Mouse (Mus musculus): Measurements from ENCODE around the gene Coq2.

Coq2 gene

DNA sequence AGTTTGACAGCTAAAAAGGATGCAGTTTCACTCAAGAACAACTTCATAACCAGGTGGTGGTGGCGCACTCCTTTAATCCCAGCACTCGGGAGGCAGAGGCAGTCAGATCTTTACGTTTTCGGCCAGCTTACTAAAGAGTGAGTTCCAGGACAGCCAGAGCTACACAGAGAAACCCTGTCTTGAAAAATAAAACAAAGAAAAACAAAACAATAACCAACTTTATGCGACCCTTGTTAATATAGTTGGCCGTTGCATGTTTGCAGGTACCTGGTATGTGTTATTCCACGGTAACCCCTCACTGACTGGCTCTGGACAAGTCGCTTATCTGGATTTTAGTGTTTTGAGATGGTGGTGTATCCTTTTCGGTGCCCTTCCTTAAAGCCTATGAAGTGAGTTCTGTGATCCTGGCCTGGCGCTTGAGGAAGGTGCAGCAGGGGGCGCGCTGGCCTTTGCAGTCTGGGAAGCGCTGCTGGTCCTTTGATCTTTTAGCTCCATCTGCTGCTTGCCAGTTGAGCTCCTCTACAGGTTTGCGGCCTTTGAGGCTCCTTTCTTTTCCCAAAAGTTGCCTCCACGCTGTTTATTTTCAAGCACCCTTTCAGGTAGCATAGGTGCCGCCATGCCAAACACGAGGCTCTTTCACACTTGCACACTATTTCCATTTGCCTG is at the start of gene Coq2:
TSS of gene Coq2 (minus strand) at position 430 of the 666 bp plus-strand sequence.
- in situ Hi-C loops (cut with MboI) = loop anchor here (25.0 kb wide), 1 partner anchor 237 kb away; no protein-coding TSS in a partner anchor

DNA sequence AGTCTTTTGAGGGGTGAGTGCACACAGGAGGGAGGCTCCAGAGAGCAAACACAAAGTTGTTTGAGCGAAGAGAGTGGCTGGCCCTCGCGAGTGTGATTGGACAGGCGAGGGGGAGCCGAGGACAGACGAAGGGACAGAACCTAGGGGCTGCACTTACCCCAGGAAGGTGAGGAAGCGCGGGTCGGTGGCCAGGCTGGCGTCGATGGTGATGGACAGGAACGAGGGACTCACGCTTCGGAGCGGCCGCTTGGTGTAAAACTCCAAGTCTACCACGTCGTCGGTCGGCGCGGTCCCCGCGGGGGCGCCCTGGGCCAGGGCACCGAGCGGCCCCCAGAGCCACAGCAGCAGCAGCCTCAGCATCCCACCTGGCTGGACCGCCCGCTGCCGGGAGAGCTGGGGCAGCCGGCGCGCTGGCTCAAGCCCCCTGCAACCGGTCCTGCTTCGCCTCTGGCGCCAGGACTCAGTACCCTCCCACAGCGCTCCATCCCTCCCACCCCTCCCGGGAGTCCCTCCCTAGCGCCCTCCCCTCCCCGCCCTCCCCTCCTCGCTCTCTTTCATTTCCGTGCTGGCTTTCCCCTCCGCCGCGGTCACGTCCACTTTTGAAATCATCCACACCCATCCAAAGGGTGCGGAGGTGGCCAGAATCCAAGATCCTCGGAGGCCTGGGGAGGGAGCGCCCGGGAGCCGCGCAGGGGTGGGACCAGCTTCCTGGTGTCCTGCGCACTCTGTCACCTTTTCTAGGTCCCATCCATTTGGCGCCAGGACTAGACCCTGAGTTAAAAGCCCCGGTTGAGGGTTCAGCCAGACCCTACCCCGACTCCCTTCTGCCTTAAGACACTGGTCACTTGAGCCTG is 44.5 kb upstream of the Coq2 start, which contains the start of gene Hpse:
TSS of gene Hpse (minus strand) at position 482 of the 854 bp plus-strand sequence.
- in situ Hi-C loops (cut with MboI) = no loop called here

DNA sequence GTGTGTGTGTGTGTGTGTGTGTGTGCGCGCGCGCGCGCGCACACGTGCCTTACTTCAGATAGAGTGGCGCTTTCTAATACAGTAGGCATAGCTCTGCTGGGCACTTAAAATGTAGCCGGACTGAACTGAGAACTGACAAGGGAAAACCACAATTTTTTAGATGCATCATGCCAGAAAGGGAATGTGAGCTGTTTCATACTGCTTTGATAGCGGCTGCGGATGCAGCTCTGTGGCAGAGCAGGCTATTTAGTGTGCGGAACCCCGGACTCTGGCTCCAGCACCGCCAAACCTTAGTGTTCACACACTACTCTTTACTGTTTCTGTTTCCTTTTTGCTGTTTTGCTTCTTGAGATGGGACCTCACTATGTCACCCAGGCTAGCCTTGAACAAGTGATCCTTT is 41.8 kb upstream of the Coq2 start:
- in situ Hi-C loops (cut with MboI) = no loop called here

DNA sequence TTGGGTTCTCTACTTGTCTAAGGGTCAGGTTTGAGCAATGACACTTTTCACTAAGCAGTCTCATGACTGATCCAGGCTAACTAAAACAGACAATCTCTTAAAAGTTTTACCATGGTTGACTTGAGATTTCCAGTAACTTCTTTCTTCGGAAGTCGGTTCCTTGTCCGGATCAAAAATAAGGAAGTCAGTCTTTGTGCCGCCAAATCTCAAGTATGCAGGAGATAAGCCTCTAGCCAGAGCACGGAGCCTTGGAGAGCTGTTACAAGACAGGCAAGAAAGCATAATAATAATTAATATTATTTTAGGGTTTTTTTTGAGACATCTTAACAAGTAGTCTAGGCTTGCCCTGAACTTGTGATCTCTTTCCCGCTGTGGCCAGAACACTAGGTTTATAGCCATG is 36.3 kb upstream of the Coq2 start:
- in situ Hi-C loops (cut with MboI) = no loop called here

DNA sequence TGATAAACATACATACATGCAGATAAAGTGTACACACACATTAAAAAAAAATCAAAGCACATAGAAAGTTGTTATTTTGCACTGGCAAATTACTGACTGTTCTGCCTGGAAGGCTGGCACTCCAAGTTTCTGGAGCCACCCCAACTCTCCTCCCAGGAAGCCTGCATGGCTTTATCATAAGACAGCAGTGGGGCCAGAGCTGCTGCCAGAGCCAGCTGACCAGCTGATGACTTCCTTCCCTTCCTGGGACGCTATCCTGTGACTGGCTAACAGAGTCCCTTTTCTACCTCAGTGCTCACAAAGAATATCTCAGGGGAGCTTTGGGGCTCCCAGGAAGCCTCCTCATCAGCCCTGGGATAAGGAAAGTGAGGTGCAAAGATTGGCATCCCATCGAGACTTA is 35.1 kb upstream of the Coq2 start:
- in situ Hi-C loops (cut with MboI) = no loop called here

DNA sequence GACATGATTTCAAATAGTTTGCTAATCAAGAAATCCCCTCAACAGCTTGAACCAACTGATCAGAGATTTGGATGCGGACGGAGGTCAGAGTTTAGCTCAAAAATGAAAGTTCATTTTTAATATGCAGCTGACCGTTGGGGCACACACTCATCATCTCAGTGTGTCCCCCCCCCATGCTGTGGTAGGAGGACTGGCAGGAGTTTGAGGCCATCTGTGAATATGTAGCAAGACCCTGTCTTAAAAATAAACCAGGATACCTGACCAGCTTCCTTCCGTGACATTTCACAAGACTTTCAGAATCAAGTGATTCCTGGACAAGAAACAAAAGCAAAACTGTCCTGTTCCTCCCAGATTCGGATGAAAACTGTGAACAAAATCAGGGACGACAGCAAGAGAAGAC is 34.1 kb upstream of the Coq2 start:
- in situ Hi-C loops (cut with MboI) = no loop called here

DNA sequence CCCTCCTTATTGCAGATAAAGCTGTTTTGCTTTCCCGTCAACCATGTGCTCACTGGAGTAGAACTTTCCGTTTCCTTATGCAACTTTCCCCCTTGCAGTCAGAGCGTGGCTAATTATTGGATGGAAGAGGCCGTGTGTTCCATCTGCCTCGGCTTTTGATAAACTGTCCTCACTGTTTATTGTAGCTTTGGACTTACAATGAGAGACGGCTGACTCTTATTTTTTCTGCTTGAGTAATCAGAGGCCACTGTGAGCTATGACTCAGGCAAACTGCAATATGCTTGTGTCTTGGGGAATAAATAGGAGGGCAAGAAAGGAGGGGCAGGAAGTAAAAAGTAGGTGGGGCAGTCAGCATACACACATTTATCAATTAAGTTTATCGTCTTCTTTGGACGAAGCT is 31.7 kb upstream of the Coq2 start:
- in situ Hi-C loops (cut with MboI) = no loop called here

DNA sequence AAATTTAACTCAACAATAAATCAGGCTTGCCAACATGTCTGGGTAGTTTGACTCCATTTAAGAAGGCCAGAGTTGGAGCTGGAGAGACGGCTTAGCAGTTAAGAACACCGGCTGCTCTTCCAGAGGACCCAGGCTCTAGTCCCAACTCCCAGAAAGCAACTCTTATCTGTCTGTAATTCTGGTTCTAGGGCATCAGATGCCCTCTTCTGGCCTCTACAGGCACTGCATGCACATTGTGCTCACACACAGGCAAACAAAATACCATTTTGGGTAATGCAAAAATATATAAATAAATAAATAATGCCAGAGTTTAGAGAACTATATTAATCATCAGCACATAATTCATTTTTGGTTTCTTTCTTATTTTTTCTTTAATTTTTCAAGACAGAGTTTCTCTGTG is 29.3 kb upstream of the Coq2 start:
- in situ Hi-C loops (cut with MboI) = no loop called here

DNA sequence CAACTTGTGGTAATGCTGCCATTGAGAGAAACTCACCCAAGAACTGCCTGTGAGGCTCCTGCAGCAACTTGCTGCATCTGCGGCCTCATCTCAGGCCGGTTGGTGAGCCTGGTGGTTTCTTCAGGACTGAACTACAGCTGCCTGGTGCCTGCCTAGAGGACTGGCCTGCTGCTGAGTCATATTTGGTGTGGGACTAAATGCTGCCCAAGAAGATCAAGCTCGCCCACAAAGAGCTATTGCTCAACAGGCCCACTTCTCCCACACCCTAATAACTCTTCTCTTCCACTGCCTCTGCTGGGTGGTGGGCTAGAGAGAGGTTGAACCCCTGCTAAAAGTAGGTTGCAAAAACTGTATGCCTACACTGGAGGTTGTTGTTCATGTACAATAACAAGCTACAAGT is 27.4 kb upstream of the Coq2 start:
- in situ Hi-C loops (cut with MboI) = no loop called here

DNA sequence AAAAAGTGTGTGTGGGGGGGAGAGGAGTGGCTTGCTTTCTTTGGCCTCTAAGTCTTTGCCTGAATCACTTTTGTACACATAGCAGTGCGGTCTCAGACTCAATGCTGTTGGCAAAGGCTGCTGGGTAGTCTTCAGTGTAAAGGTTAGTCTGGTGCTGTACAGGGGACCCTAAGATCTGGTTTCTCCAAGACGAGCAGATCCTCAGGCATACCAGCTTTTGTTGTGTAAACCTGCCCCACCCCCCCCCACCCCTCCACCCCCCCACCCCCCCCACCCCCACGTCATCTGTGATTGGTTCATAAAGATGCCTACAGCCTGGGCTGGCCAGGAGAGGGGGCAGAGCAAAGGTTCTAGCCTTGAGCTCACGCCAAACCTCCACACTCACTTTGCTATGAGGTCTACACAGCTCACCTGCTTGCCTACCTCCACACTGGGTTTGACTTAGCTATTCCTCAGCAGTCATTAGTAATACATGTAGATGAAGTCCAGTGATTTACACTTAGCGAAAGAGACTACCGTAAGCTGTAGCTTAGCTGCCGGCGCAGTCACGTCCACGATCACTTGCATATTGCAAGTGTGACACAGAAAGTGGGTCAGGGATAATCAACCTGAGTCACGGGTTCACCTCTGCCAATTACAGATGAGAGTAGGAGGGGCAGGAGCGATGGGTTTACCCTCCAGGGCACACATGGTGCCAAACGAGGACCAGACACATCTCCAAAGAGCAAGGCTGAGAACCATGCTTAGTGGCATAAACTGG is 26.1 kb upstream of the Coq2 start:
- in situ Hi-C loops (cut with MboI) = no loop called here

DNA sequence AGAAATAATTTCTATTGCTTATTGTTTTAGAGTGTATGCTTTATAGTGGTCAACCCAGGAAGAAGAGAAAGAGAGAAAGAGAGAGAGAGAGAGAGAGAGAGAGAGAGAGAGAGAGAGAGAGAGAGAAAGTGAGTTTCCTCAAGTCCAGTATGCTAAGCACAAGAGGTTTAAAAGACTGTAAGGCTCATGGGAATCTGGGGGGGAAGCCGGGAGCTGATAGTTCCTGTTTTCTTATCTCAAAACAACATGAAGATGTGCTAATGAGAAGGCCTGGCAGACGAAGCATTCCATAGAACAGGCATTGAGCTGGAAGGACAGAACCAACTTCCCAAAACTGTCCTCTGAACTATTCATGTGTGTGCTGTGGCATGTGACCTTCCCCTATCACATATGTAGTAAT is 22.9 kb upstream of the Coq2 start:
- in situ Hi-C loops (cut with MboI) = loop anchor here (25.0 kb wide), 1 partner anchor 214 kb away; no protein-coding TSS in a partner anchor

DNA sequence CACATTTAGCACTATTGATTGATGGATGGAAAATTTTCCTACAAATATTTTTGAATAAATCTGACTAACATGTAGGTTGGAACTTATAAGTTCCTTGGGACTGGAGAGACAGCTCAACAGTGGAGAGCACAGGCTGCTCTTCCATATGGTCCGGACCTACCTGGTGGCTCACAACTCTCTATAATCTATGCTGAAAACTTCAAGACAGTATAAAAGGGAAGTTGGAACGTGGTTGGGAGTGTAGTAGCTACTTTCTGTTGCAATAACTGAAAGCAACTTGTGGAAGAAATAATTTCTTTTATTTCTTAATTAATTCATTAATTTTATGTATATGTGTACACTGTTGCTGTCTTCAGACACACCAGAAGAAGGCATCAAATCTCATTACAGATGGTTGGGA is 22.5 kb upstream of the Coq2 start:
- in situ Hi-C loops (cut with MboI) = loop anchor here (25.0 kb wide), 1 partner anchor 215 kb away; no protein-coding TSS in a partner anchor

DNA sequence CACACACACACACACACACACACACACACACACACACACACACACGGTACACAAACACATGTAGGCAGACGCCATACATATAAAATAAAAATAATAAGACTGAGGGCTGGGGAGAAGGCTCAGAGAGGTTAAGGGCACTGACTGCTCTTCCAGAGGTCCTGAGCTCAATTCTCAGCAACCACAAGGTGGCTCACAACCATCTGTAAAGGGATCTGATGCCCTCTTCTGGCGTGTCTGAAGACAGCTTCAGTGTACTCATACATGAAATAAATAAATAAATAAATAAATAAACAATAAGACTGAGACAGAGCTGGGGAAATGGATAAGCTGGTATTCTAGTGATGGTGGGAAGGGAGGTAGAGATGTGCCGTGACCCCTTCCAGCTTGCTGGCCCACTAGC is 10.7 kb upstream of the Coq2 start:
- in situ Hi-C loops (cut with MboI) = loop anchor here (10.0 to 25.0 kb wide), 2 partner anchors 99 to 227 kb away; no protein-coding TSS in a partner anchor

DNA sequence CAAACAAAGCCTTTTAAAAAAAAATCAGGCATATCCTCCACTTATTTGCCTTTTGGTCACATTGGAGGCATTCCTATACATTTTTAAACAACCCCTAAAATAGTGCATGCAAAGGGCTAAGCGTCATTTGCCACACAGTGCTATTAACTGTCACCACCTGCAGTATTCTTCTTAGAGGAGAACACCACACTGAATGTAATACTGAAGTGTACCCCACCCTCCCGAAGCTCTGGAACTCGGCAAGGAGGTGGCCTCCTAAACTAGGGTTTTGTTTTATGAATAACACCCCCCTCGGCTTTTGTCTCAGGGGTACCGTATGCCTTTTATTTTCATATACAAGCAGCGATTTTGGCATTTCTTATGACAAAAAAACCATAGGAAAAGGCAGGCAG is 5.6 kb upstream of the Coq2 start:
- in situ Hi-C loops (cut with MboI) = loop anchor here (10.0 to 25.0 kb wide), 2 partner anchors 104 to 232 kb away; no protein-coding TSS in a partner anchor

DNA sequence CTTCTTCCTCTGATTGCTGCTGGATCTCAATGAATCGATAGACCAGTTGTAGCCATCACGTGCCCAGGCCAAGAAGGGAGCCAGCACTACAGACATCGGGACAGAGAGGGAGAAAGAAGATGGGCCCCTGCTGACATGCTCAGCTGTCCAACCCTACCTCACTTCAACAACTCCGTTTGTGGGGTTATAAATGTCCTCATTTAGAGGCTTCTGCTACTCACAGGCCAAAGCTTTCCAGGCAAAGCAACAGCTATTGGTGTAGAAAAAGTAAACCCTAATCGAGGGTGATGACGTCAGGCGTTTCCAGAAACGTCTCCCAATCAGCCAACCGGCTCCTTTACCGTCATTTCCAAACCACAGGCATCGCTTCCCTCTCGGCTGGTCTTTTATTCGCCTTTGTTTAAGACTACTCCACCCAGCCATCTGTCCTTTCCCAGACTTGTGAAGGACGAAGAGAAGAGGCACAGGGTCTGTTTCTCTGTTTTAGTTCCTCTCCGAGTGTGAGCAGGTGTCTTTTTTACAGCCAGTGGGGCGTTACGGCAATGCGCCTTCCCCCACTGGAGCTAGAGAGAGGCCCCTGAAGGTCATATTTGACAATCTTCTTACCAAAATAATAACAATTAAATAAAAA is 5.1 kb upstream of the Coq2 start:
- in situ Hi-C loops (cut with MboI) = loop anchor here (10.0 to 25.0 kb wide), 2 partner anchors 105 to 232 kb away; no protein-coding TSS in a partner anchor

DNA sequence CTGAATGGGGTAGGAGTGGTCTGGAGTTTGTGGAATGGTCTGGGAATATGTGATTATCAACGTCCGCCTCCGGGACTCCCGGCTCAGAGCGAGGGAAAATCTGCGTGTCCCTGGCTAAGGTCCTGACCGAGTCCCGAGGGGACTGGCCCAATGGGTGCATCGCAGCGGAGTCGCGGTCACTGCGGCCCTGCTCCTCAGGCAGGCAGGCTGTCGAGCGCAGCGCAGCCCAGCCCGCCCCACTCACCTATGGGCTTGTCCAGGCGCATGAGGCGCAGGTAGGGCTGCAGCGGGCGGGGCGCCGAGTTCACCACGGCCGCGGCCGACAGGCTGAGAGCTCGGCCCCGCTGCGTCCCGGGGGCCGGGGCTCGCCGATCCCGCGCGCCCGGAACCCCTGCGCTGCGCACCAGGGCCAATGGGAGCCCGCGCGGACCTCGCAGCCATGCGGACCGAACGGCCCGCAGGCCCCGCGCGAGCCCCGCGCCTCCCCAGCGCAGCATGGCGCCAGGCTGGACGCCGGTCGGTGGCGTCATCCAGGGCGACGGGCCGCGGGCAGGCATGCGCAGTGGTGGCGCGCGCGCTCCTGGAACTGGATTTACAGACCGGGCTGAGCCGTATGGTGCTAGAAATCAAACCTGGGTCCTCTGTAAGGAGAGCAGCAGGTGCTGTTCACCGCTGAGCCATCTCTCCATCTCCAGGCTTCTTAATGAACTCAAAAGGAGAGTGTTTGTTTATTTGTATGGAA is 1.0 kb downstream of the Coq2 start:
- in situ Hi-C loops (cut with MboI) = no loop called here

DNA sequence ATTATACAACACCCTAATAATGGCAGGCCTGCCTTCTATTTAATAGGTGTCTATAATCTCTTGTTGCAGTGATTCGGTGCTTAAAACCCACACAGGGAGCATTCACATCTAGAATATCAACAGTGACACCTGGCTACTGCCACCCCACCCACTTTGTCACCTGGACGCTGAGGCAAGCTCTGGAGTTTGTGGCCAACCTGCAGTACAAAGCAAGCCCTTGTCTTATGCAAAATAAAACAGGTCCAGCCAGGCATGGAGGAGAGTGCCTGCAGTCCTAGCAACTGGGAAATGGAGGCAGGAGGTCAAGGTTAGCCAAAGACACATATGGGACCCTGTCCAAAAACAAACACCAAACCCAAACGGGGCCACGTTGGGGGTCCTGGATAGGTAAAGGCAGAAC is 2.5 kb downstream of the Coq2 start:
- in situ Hi-C loops (cut with MboI) = no loop called here

DNA sequence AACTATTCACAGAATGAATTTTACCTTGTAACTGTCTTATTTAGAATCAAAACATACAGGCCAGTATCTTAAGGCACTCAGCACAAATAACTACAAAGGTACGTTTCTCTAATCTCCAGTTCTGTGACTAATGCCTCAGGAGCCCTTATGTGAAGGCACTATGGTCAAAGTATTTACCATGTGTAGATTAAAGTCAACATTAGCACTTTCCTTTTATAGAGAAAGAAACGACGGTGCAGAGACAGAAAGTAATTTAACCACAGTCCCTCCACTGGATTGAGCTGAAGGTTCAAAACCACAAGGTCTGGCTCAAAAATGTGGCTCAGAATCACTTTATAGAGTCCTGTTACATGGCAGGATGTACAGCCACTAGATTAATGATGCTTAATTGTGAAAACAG is 3.0 kb downstream of the Coq2 start:
- in situ Hi-C loops (cut with MboI) = no loop called here

DNA sequence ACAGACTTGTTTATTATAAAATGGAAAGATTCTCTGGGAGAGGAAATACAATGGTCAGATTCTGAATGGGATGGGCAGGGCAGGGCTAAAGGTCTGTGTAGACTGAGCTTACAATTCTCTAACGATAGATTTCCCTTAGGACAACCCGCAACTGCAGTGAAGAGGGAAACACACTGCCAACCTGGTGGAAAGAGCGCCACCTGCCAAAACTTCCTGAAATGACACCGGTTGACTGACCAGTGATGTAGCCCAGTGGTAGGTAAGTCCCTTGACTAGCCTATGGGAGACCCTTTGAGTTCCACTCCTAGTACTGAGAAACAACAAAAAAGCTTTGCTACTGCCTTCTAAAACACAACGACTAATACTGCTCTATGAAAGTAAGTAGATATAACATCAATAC is 3.5 kb downstream of the Coq2 start:
- in situ Hi-C loops (cut with MboI) = no loop called here

DNA sequence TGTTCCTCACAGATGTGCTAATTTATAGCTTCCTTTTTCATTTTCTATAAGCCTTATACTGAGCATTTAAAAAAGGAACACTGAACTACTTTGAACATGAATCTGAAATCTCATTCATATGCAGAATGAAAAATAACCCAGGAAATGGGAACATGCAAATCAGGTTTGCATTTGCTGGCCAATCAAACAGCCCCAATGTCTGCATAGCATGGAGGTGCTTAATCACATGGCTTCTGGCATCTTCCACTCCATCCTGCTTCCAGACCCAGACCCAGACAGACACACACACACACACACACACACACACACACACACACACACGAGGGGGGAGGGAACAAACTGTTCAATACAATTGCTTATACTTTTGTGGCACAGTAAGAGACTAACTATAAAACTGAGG is 8.0 kb downstream of the Coq2 start:
- in situ Hi-C loops (cut with MboI) = no loop called here

DNA sequence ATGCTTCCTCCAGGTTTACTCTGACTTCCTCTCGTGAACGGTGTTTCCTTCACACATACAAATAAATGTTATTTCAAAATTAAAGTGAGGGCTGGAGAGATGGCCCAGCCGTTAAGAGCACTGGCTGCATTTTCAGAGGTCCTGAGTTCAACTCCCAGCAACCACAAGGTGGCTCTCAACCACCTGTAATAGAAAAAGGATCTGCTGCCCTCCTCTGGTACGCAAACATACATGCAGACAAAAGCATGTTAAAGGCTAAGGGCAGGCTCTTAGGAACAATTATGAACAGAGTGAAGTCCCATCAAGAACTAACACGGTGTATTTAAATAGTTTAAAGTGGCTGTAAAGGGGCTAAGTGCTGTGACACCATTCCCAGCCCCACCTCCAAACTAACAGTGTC is 11.1 kb downstream of the Coq2 start:
- in situ Hi-C loops (cut with MboI) = loop anchor here (5.0 kb wide), 1 partner anchor 112 kb away; no protein-coding TSS in a partner anchor

All from mature B cell (primary cell).